7 mouse cellular contexts compared by ENCODE assay signal in genomic region chr16:18396201-18396600, GRCm38 (mm10). TPM values are rescaled to one million over a fixed set of nuclear protein-coding genes. Genes with fewer than 3 reads are reported as not detected.
DNase-seq lines count a peak whose midpoint lies in the region; ATAC-seq lines count a peak whose summit lies in the region.

No protein-coding gene starts in this region.

- no peak overlapping the region for H3K4me3 ChIP-seq in forebrain, embryonic 14.5 days (ENCODE audit: low read depth, low read length)
- peak overlapping the region; percentile 84 for H3K4me3 ChIP-seq in midbrain, embryonic 10.5 days

- H3K4me2 ChIP-seq in forebrain, embryonic 14.5 days (ENCODE audit: low read length), result peak overlapping the region; percentile 89

- no peak for ATAC-seq in forebrain, embryonic 14.5 days

- H3K27me3 ChIP-seq in forebrain, embryonic 14.5 days (replicated peaks; ENCODE audit: control insufficient read depth, insufficient read depth, low read length), result no peaks in the 10 kb centered on the region
- no peaks in the 10 kb centered on the region for H3K27me3 ChIP-seq in midbrain, embryonic 10.5 days (ENCODE audit: low read depth, poor library complexity, severe bottlenecking)

- peak; percentile 80 for DNase-seq in NIH3T3 (ENCODE audit: low read depth)
- peak; percentile 74 to 77 for DNase-seq in adrenal gland, postnatal 36 days
- peak; percentile 47 for DNase-seq in forebrain, embryonic 14.5 days (ENCODE audit: low spot score)
- DNase-seq in kidney, adult 18-20 months, result peak; percentile 72
- no peak for DNase-seq in midbrain, embryonic 10.5 days (ENCODE audit: low spot score)
- DNase-seq in frontal cortex, postnatal 10 days (ENCODE audit: low spot score in 2 of 2), result no peak
- no peak for DNase-seq in layer of hippocampus, postnatal 36 days

- H3K9me3 ChIP-seq in forebrain, embryonic 14.5 days (replicated peaks; ENCODE audit: control insufficient read depth, low read length), result no peaks in the 10 kb centered on the region
- H3K9me3 ChIP-seq in midbrain, embryonic 10.5 days (replicated peaks), result no peaks in the 10 kb centered on the region

- H3K36me3 ChIP-seq in forebrain, embryonic 14.5 days (ENCODE audit: control insufficient read depth, insufficient read depth, low read length), result peaks cover 45% of the 10 kb centered on the region
- peaks cover 53% of the 10 kb centered on the region for H3K36me3 ChIP-seq in midbrain, embryonic 10.5 days

- peaks cover 45% of the 10 kb centered on the region for H3K4me1 ChIP-seq in forebrain, embryonic 14.5 days (ENCODE audit: control insufficient read depth, insufficient read depth, low read length)
- peaks cover 93% of the 10 kb centered on the region for H3K4me1 ChIP-seq in midbrain, embryonic 10.5 days

- H3K27ac ChIP-seq in forebrain, embryonic 14.5 days (ENCODE audit: low read depth, low read length), result peak overlapping the region; percentile 82; the same call in 1 of the 2 replicates
- H3K27ac ChIP-seq in midbrain, embryonic 10.5 days (replicated peaks), result peak overlapping the region; percentile 96

- WGBS in forebrain, embryonic 14.5 days, result 54% methylated on average over 2 of the region's 2 CpGs
- WGBS in midbrain, embryonic 10.5 days, result 84% methylated on average over 2 of the region's 2 CpGs

- H3K9ac ChIP-seq in forebrain, embryonic 14.5 days (ENCODE audit: low read length), result no peak overlapping the region

RNA-seq across cellular contexts. Expression of gene Txnrd2, which starts 30.0 kb away (rescaled TPM):
- 10 to 100 TPM; 73.3 to 97.3 TPM for total RNA-seq in adrenal gland, postnatal 36 days (2021)
- 22.0 and 23.5 TPM in 2 replicates for polyA plus RNA-seq in forebrain, embryonic 14.5 days (2014; fragmentation: Nextera tagmentation; extraction: Ambion mirVana)
- polyA plus RNA-seq in midbrain, embryonic 10.5 days (2016; fragmentation: Nextera tagmentation; extraction: Ambion mirVana), result 30.6 and 30.7 TPM in 2 replicates
- 10 to 100 TPM; 19.6 to 21.7 TPM for total RNA-seq in layer of hippocampus, postnatal 36 days (2021)

RNA-seq across cellular contexts. Expression of gene Comt, which starts 30.5 kb away (rescaled TPM):
- 100 to 1,000 TPM; 193 to 249 TPM for total RNA-seq in adrenal gland, postnatal 36 days (2021)
- 54.6 and 71.9 TPM in 2 replicates for polyA plus RNA-seq in forebrain, embryonic 14.5 days (2014; fragmentation: Nextera tagmentation; extraction: Ambion mirVana)
- 62.0 and 66.0 TPM in 2 replicates for polyA plus RNA-seq in midbrain, embryonic 10.5 days (2016; fragmentation: Nextera tagmentation; extraction: Ambion mirVana)
- total RNA-seq in layer of hippocampus, postnatal 36 days (2021), result 10 to 100 TPM; 66.3 to 68.1 TPM

RNA-seq across cellular contexts. Expression of gene Arvcf, which starts 48.2 kb away (rescaled TPM):
- total RNA-seq in adrenal gland, postnatal 36 days (2021), result 10 to 100 TPM; 36.4 to 41.2 TPM
- 46.8 and 47.8 TPM in 2 replicates for polyA plus RNA-seq in forebrain, embryonic 14.5 days (2014; fragmentation: Nextera tagmentation; extraction: Ambion mirVana)
- polyA plus RNA-seq in midbrain, embryonic 10.5 days (2016; fragmentation: Nextera tagmentation; extraction: Ambion mirVana), result 110 and 133 TPM in 2 replicates
- total RNA-seq in layer of hippocampus, postnatal 36 days (2021), result 10 to 100 TPM; 36.2 to 37.7 TPM

RNA-seq across cellular contexts. Expression of gene Tango2, which starts 48.3 kb away (rescaled TPM):
- total RNA-seq in adrenal gland, postnatal 36 days (2021), result 10 to 100 TPM; 31.9 to 43.7 TPM
- 78.7 and 81.3 TPM in 2 replicates for polyA plus RNA-seq in forebrain, embryonic 14.5 days (2014; fragmentation: Nextera tagmentation; extraction: Ambion mirVana)
- 40.1 and 45.2 TPM in 2 replicates for polyA plus RNA-seq in midbrain, embryonic 10.5 days (2016; fragmentation: Nextera tagmentation; extraction: Ambion mirVana)
- total RNA-seq in layer of hippocampus, postnatal 36 days (2021), result 100 to 1,000 TPM; 124 to 125 TPM

Comparison
In these comparisons a context has a peak if more than half of its experiments do, and no peak if none do; other contexts are left out.
1. DNase-seq: peak in NIH3T3 (single experiment), adrenal gland, postnatal 36 days (2 of 2), forebrain, embryonic 14.5 days (single experiment) and kidney, adult 18-20 months (single experiment); none in midbrain, embryonic 10.5 days (single experiment), frontal cortex, postnatal 10 days (0 of 2) and layer of hippocampus, postnatal 36 days (0 of 2).